Comparison of ENCODE assay signal across 8 mouse cellular contexts in genomic region chr1:138841306-138842095, GRCm38 (mm10). TPM values are rescaled to one million over a fixed set of nuclear protein-coding genes. Genes with fewer than 3 reads are reported as not detected.
A peak's percentile ranks its signal among the peaks of the same experiment; 100 is the strongest.
DNase-seq lines count a peak whose midpoint lies in the region; ATAC-seq and TF ChIP-seq lines count a peak whose summit lies in the region.

No protein-coding gene starts in this region.

- peak overlapping the region; percentile 23 for H3K4me3 ChIP-seq in liver, embryonic 11.5 days (ENCODE audit: low read depth, low read length)
- H3K4me3 ChIP-seq in forebrain, embryonic 14.5 days (ENCODE audit: low read depth, low read length) = peak overlapping the region; percentile 50
- H3K4me3 ChIP-seq in intestine, postnatal 0 days (ENCODE audit: low read depth, low read length) = peak overlapping the region; percentile 36
- peak overlapping the region; percentile 44 for H3K4me3 ChIP-seq in midbrain, postnatal 0 days (ENCODE audit: low read depth, low read length)

- 2% methylated on average over 54 of the region's 54 CpGs for WGBS in liver, embryonic 11.5 days
- WGBS in forebrain, embryonic 14.5 days = 2% methylated on average over 54 of the region's 54 CpGs
- whole genome bisulfite sequencing in intestine, postnatal 0 days = 5% methylated on average over 54 of the region's 54 CpGs
- under 1% methylated on average over 54 of the region's 54 CpGs for whole genome bisulfite sequencing in midbrain, postnatal 0 days

- H3K4me2 ChIP-seq in liver, embryonic 11.5 days = peak overlapping the region; percentile 46
- H3K4me2 ChIP-seq in forebrain, embryonic 14.5 days (ENCODE audit: low read length) = peak overlapping the region; percentile 65
- peak overlapping the region; percentile 55 for H3K4me2 ChIP-seq in intestine, postnatal 0 days (replicated peaks; ENCODE audit: low read depth)
- peak overlapping the region; percentile 68 for H3K4me2 ChIP-seq in midbrain, postnatal 0 days (ENCODE audit: low read depth, low read length, poor library complexity, severe bottlenecking)

- peak; percentile 75 for DNase-seq in liver, embryonic 11.5 days (ENCODE audit: low spot score)
- DNase-seq in liver (no peak), ZHBTc4 (ENCODE audit: low read depth, low spot score) (peak; percentile 76)
- peak; percentile 75 for DNase-seq in forebrain, embryonic 14.5 days (ENCODE audit: low spot score)
- DNase-seq in midbrain, postnatal 0 days (ENCODE audit: low spot score) = no peak
- DNase-seq in left cerebral cortex, postnatal 14 days (ENCODE audit: low spot score in 2 of 2) = no peak

- H3K4me1 ChIP-seq in liver, embryonic 11.5 days (replicated peaks; ENCODE audit: control insufficient read depth, insufficient read depth, low read length) = peaks cover 3% of the 10 kb centered on the region; the same call in 1 of the 2 replicates
- peaks cover 14% of the 10 kb centered on the region for H3K4me1 ChIP-seq in forebrain, embryonic 14.5 days (ENCODE audit: control insufficient read depth, insufficient read depth, low read length)
- H3K4me1 ChIP-seq in intestine, postnatal 0 days (replicated peaks; ENCODE audit: control insufficient read depth, insufficient read depth, low read length) = no peaks in the 10 kb centered on the region
- no peaks in the 10 kb centered on the region for H3K4me1 ChIP-seq in midbrain, postnatal 0 days (ENCODE audit: insufficient read depth, low read length)

- H3K9ac ChIP-seq in liver, embryonic 11.5 days (ENCODE audit: low read depth, low read length) = no peak overlapping the region
- peak overlapping the region; percentile 85 for H3K9ac ChIP-seq in forebrain, embryonic 14.5 days (ENCODE audit: low read length)
- H3K9ac ChIP-seq in intestine, postnatal 0 days (ENCODE audit: low read depth, low read length) = no peak overlapping the region
- peak overlapping the region; percentile 74 for H3K9ac ChIP-seq in midbrain, postnatal 0 days (replicated peaks; ENCODE audit: low read length, poor library complexity, severe bottlenecking)

- intact Hi-C loops in left cerebral cortex, postnatal 14 days (cut with DNase I) = loop anchor here (5.0 to 10.0 kb wide), 2 partner anchors 337 to 426 kb away; no protein-coding TSS in a partner anchor

- no peaks in the 10 kb centered on the region for H3K9me3 ChIP-seq in liver, embryonic 11.5 days (ENCODE audit: control insufficient read depth, low read length)
- H3K9me3 ChIP-seq in forebrain, embryonic 14.5 days (replicated peaks; ENCODE audit: control insufficient read depth, low read length) = no peaks in the 10 kb centered on the region
- no peaks in the 10 kb centered on the region for H3K9me3 ChIP-seq in intestine, postnatal 0 days (ENCODE audit: control insufficient read depth)
- no peaks in the 10 kb centered on the region for H3K9me3 ChIP-seq in midbrain, postnatal 0 days (ENCODE audit: low read length)

- no peak for TF ChIP-seq CTCF in intestine, postnatal 0 days (IDR thresholded peaks at IDR 0.05; ENCODE audit: low read depth)
- no peak for TF ChIP-seq CTCF in midbrain, postnatal 0 days (IDR thresholded peaks at IDR 0.05)

- ATAC-seq in liver, embryonic 11.5 days (replicated peaks; ENCODE audit: low FRiP score) = 0 out of 2 replicates have a peak, but pooled peaks have one; percentile 25
- ATAC-seq in forebrain, embryonic 14.5 days = peak; percentile 40; the same call in 1 of the 2 replicates
- no peak for ATAC-seq in intestine, postnatal 0 days
- no peak for ATAC-seq in midbrain, postnatal 0 days (ENCODE audit: low FRiP score)
- no peak for ATAC-seq in erythroblast, adult 5-6 weeks (replicated peaks; ENCODE audit: low FRiP score, poor library complexity, severe bottlenecking)

- H3K36me3 ChIP-seq in liver, embryonic 11.5 days (ENCODE audit: control insufficient read depth, insufficient read depth, low read length) = no peaks in the 10 kb centered on the region
- no peaks in the 10 kb centered on the region for H3K36me3 ChIP-seq in forebrain, embryonic 14.5 days (ENCODE audit: control insufficient read depth, insufficient read depth, low read length)
- no peaks in the 10 kb centered on the region for H3K36me3 ChIP-seq in intestine, postnatal 0 days (ENCODE audit: control insufficient read depth, insufficient read depth)
- H3K36me3 ChIP-seq in midbrain, postnatal 0 days (ENCODE audit: insufficient read depth, low read length) = no peaks in the 10 kb centered on the region

- H3K27me3 ChIP-seq in liver, embryonic 11.5 days (replicated peaks; ENCODE audit: control insufficient read depth, insufficient read depth, low read length) = peaks cover 99% of the 10 kb centered on the region
- H3K27me3 ChIP-seq in forebrain, embryonic 14.5 days (replicated peaks; ENCODE audit: control insufficient read depth, insufficient read depth, low read length) = peaks cover 54% of the 10 kb centered on the region
- H3K27me3 ChIP-seq in intestine, postnatal 0 days (replicated peaks; ENCODE audit: control insufficient read depth, insufficient read depth, low read length) = peaks cover 93% of the 10 kb centered on the region
- peaks cover 22% of the 10 kb centered on the region for H3K27me3 ChIP-seq in midbrain, postnatal 0 days (ENCODE audit: insufficient read depth, low read length)

- no peak overlapping the region for H3K27ac ChIP-seq in liver, embryonic 11.5 days (ENCODE audit: low read depth, low read length)
- peak overlapping the region; percentile 82 for H3K27ac ChIP-seq in forebrain, embryonic 14.5 days (ENCODE audit: low read depth, low read length)
- H3K27ac ChIP-seq in intestine, postnatal 0 days (ENCODE audit: low read depth, low read length) = no peak overlapping the region
- peak overlapping the region; percentile 90 for H3K27ac ChIP-seq in midbrain, postnatal 0 days (ENCODE audit: low read depth, low read length)

RNA-seq across cellular contexts. Expression of gene Lhx9, which starts 6.9 kb away (rescaled TPM):
- 2.5 and 3.8 TPM in 2 replicates for polyA plus RNA-seq in liver, embryonic 11.5 days (2014; fragmentation: Nextera tagmentation; extraction: Ambion mirVana)
- polyA plus RNA-seq in forebrain, embryonic 14.5 days (2014; fragmentation: Nextera tagmentation; extraction: Ambion mirVana) = 15.2 and 20.3 TPM in 2 replicates
- polyA plus RNA-seq in intestine, postnatal 0 days (2015; fragmentation: Nextera tagmentation; extraction: Ambion mirVana) = not detected in 2 replicates
- total RNA-seq in midbrain, postnatal 0 days (2014; rRNA removed) = 125 and 129 TPM in 2 replicates
- 63.1 and 76.9 TPM in 2 replicates for polyA plus RNA-seq in midbrain, postnatal 0 days (2015; fragmentation: Nextera tagmentation; extraction: Ambion mirVana)
- not detected in 2 replicates for total RNA-seq in erythroblast, adult 5-6 weeks (2015; ENCODE audit: low replicate concordance)
- not detected in 2 replicates for total RNA-seq in erythroblast, adult 5-6 weeks (2017; ENCODE audit: low replicate concordance)
- total RNA-seq in left cerebral cortex, postnatal 14 days (2021) = 1 to 10 TPM in 1 of 2 experiments, under 1 TPM in 1; 0.33 to 1.6 TPM

RNA-seq across cellular contexts. Expression of gene 2310009B15Rik, which starts 15.2 kb away (rescaled TPM):
- 27.8 and 31.4 TPM in 2 replicates for polyA plus RNA-seq in liver, embryonic 11.5 days (2014; fragmentation: Nextera tagmentation; extraction: Ambion mirVana)
- polyA plus RNA-seq in forebrain, embryonic 14.5 days (2014; fragmentation: Nextera tagmentation; extraction: Ambion mirVana) = 37.7 and 49.8 TPM in 2 replicates
- 38.0 TPM in 2 replicates for polyA plus RNA-seq in intestine, postnatal 0 days (2015; fragmentation: Nextera tagmentation; extraction: Ambion mirVana)
- 35.6 and 68.9 TPM in 2 replicates for total RNA-seq in midbrain, postnatal 0 days (2014; rRNA removed)
- polyA plus RNA-seq in midbrain, postnatal 0 days (2015; fragmentation: Nextera tagmentation; extraction: Ambion mirVana) = 49.7 and 50.9 TPM in 2 replicates
- 2.1 TPM in 1 of 2 replicates, not detected in the other for total RNA-seq in erythroblast, adult 5-6 weeks (2015; ENCODE audit: low replicate concordance)
- total RNA-seq in erythroblast, adult 5-6 weeks (2017; ENCODE audit: low replicate concordance) = 6.4 and 8.5 TPM in 2 replicates
- total RNA-seq in left cerebral cortex, postnatal 14 days (2021) = 10 to 100 TPM; 13.7 to 14.2 TPM

Comparison
In these comparisons a context has a peak if more than half of its experiments do, and no peak if none do; other contexts are left out.
1. DNase-seq: peak in liver, embryonic 11.5 days (single experiment), ZHBTc4 (single experiment) and forebrain, embryonic 14.5 days (single experiment); none in liver (single experiment), midbrain, postnatal 0 days (single experiment) and left cerebral cortex, postnatal 14 days (0 of 2).
2. ATAC-seq: peak in liver, embryonic 11.5 days (single experiment) and forebrain, embryonic 14.5 days (single experiment); none in intestine, postnatal 0 days (single experiment), midbrain, postnatal 0 days (single experiment) and erythroblast, adult 5-6 weeks (single experiment).
3. H3K27ac ChIP-seq: peak in forebrain, embryonic 14.5 days (single experiment) and midbrain, postnatal 0 days (single experiment); none in liver, embryonic 11.5 days (single experiment) and intestine, postnatal 0 days (single experiment).
4. H3K9ac ChIP-seq: peak in forebrain, embryonic 14.5 days (single experiment) and midbrain, postnatal 0 days (single experiment); none in liver, embryonic 11.5 days (single experiment) and intestine, postnatal 0 days (single experiment).
5. Peak in every context shown above with its lines, with median percentiles within 50 percentile points of each other: H3K4me2 ChIP-seq and H3K4me3 ChIP-seq.